Mouse (Mus musculus) midbrain, embryonic 11.5 days (tissue): ENCODE data around the gene Snf8. TPM values are rescaled to one million over a fixed set of nuclear protein-coding genes. Genes with fewer than 3 reads are reported as not detected.

Experiments used
- ATAC-seq: fragments of 200-750 bp; cut with Nextera tagmentation; 2 replicates; pipeline ENCODE4 v1.8.0; 2017; ENCODE audit warnings: moderate TSS enrichment, moderate library complexity; ENCODE audit not compliant: low FRiP score
- DNase-seq: peaks from one replicate; pipeline ENCODE4 v3.0.0; 2015; ENCODE audit warnings: low spot score; ENCODE audit errors: missing footprints
- H3K27ac ChIP-seq: fragments of 300-500 bp; sonication (generic); 2 replicates; pipeline ENCODE4 v1.5.1; 2014; ENCODE audit warnings: low read depth, low read length
- H3K27me3 ChIP-seq: fragments of 300-500 bp; sonication (generic); 2 replicates; pipeline ENCODE4 v1.6.1; 2014; ENCODE audit warnings: mild to moderate bottlenecking, low read length, moderate library complexity, mixed read lengths; ENCODE audit not compliant: control insufficient read depth, insufficient read depth
- H3K36me3 ChIP-seq: fragments of 300-500 bp; sonication (generic); 2 replicates; pipeline ENCODE4 v1.6.1; 2014; ENCODE audit warnings: mild to moderate bottlenecking, low read length, moderate library complexity, mixed read lengths; ENCODE audit not compliant: control insufficient read depth, insufficient read depth
- H3K4me1 ChIP-seq: fragments of 300-500 bp; sonication (generic); 2 replicates; pipeline ENCODE4 v1.6.1; 2014; ENCODE audit warnings: low read length; ENCODE audit not compliant: control insufficient read depth, insufficient read depth
- H3K4me2 ChIP-seq: fragments of 300-500 bp; sonication (generic); 2 replicates; pipeline ENCODE4 v1.6.1; 2014; ENCODE audit warnings: mild to moderate bottlenecking, moderate library complexity
- H3K4me3 ChIP-seq: fragments of 300-500 bp; sonication (generic); 2 replicates; pipeline ENCODE4 v1.5.1; 2014; ENCODE audit warnings: low read depth, low read length
- H3K9ac ChIP-seq: fragments of 300-500 bp; sonication (generic); 2 replicates; pipeline ENCODE4 v1.6.1; 2014; ENCODE audit warnings: low read length
- H3K9me3 ChIP-seq: fragments of 300-500 bp; sonication (generic); 2 replicates; pipeline ENCODE4 v1.6.1; 2016; ENCODE audit warnings: low read length; ENCODE audit not compliant: control insufficient read depth
- WGBS: fragments of 180-500 bp; shearing (Covaris S2); extraction: QIAGEN DNeasy Blood & Tissue Kit; methylation state at CpG from one replicate; pipeline ENCODE4 v1.1.7; 2014; 5-methylcytosine and 5-hydroxymethylcytosine counted together
- polyA plus RNA-seq: library from polyadenylated mRNA; unstranded; fragments of >200 nt; fragmentation: Nextera tagmentation; extraction: Ambion mirVana; gene quantifications from 2 replicates; pipeline ENCODE4 v1.2.1, GENCODE M21; 2014

Gene Snf8
- polyA plus RNA-seq, 1 experiment from 2014 or later, result 43.0 TPM

DNA sequence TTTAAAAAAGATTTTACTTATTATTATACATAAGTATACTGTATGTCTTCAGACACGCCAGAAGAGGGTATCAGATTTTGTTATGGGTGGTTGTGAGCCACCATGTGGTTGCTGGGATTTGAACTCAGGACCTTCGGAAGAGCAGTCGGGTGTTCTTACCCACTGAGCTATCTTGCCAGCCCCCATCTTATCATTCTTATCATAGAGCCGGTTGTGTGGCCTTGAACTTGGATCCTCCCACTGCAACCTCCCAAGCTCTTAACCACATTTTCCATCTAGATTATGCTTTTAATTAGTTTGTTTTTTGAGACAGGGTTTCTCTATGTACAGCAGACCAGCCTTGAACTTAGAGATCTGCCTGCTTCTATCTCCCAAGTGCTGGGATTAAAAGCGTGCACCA is 2.8 kb downstream of the Snf8 start:
- ATAC-seq, result no peak

GRCm38 (mm10) chr11:96038560-96038959 is 3.9 kb downstream of the Snf8 start:
- WGBS, result 97% methylated on average over 1 of the region's 1 CpGs
- Histone ChIP-seq H3K27me3 (no peaks in the 10 kb centered on the region), H3K4me3 (no peak overlapping the region), H3K36me3 (no peaks in the 10 kb centered on the region; the same call in 1 of the 2 replicates), H3K4me2 (no peak overlapping the region), H3K4me1 (peaks cover 7% of the 10 kb centered on the region), H3K27ac (no peak overlapping the region), H3K9ac (no peak overlapping the region), H3K9me3 (no peaks in the 10 kb centered on the region)
- DNase-seq (no peak), ATAC-seq (no peak)

More for the DNA sequence above, 2.8 kb downstream of the Snf8 start:
- no peak overlapping the region for H3K4me2 ChIP-seq
- H3K27me3 ChIP-seq, result no peaks in the 10 kb centered on the region
- H3K9me3 ChIP-seq, result no peaks in the 10 kb centered on the region
- no peaks in the 10 kb centered on the region; the same call in 1 of the 2 replicates for H3K36me3 ChIP-seq
- 94% methylated on average over 5 of the region's 5 CpGs for WGBS
- no peak overlapping the region for H3K9ac ChIP-seq
- no peak for DNase-seq
- no peak overlapping the region for H3K4me3 ChIP-seq
- no peak overlapping the region for H3K27ac ChIP-seq
- peaks cover 7% of the 10 kb centered on the region for H3K4me1 ChIP-seq

GRCm38 (mm10) chr11:96044803-96045567 is 10.3 kb downstream of the Snf8 start:
- DNase-seq (peak; percentile 59), ATAC-seq (no peak)
- peaks cover 16% of the 10 kb centered on the region for H3K36me3 ChIP-seq
- H3K9ac ChIP-seq, result no peak overlapping the region
- H3K27ac ChIP-seq, result no peak overlapping the region
- no peak overlapping the region for H3K4me2 ChIP-seq
- H3K4me1 ChIP-seq, result no peaks in the 10 kb centered on the region
- 88% methylated on average over 11 of the region's 11 CpGs for WGBS
- H3K4me3 ChIP-seq, result no peak overlapping the region
- no peaks in the 10 kb centered on the region for H3K27me3 ChIP-seq
- H3K9me3 ChIP-seq, result no peaks in the 10 kb centered on the region

DNA sequence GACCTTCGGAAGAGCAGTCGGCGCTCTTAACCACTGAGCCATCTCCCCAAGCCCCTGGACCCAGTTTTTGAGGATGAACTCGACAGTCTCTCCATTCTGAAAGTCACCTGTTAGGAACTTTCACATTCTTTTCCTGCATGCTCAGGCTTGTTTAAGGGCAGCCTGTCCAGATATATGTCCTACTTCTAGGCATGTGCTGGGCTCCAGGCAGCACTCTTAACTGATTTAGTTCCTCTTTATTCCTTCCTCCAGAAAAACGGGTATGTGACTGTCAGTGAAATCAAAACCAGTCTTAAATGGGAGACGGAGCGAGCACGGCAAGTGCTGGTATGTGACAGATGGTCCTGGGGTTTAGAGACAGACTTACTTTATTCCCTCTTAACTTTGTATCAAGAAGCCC is 11.3 kb downstream of the Snf8 start:
- WGBS, result 84% methylated on average over 8 of the region's 8 CpGs
- DNase-seq (no peak), ATAC-seq (no peak)
- Histone ChIP-seq H3K4me2 (no peak overlapping the region), H3K27ac (no peak overlapping the region), H3K9me3 (no peaks in the 10 kb centered on the region), H3K36me3 (peaks cover 20% of the 10 kb centered on the region), H3K27me3 (no peaks in the 10 kb centered on the region), H3K4me3 (no peak overlapping the region), H3K9ac (no peak overlapping the region), H3K4me1 (no peaks in the 10 kb centered on the region)

- peaks cover 23% of the 10 kb centered on the region for H3K36me3 ChIP-seq
- H3K4me1 ChIP-seq, result no peaks in the 10 kb centered on the region
- no peak overlapping the region for H3K4me3 ChIP-seq
- H3K27ac ChIP-seq, result no peak overlapping the region
- H3K9me3 ChIP-seq, result no peaks in the 10 kb centered on the region
- ATAC-seq (no peak), DNase-seq (no peak)
- no peaks in the 10 kb centered on the region for H3K27me3 ChIP-seq
- WGBS, result 91% methylated on average over 2 of the region's 2 CpGs
- H3K4me2 ChIP-seq, result no peak overlapping the region
- H3K9ac ChIP-seq, result no peak overlapping the region
These were observed 12.1 kb downstream of the Snf8 start for GRCm38 (mm10) chr11:96046793-96047192.

DNA sequence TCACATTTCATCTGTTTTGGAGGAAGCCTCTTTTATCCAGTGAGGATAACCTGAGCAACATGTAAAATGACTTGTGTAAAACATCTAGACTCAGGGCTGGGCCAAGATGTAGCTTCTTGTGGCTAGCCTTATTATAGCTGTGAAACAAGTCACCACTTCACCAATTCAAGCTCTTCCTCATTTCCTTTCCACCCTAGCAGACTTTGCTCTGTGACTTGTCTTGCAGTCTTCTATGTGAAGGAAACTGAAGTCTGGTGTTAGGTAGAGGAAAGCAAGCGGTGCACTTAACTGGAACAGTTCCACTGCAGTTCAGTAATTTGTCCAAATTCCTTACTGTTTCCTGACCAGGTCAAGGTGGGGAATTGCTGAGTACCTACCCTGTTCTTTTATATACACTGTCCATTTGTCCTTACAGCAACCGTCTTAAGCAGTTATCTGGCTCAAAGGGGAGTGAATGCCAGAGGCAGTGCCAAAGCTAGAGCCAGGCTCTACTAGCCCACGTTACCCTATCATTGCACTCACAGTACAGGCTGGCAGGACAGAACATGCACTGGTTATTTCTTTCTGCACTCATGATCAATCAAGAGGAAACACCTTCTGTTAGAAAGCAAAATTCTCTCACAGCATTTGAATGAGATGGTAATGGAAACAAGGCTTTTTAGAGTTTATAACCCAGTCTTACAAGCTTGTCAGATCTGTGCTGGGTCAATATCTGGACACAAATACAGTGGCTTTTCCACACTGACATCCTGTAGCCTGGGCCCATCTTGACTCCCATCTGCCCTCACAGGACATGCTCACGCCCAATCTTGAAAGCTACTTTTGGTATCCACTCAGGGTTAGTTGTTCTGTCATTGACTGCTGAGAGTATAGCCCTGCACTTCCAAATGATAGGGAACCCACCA is 13.0 kb downstream of the Snf8 start:
- H3K36me3 ChIP-seq, result peaks cover 23% of the 10 kb centered on the region
- H3K4me2 ChIP-seq, result no peak overlapping the region
- H3K27ac ChIP-seq, result no peak overlapping the region
- H3K9ac ChIP-seq, result no peak overlapping the region
- H3K4me3 ChIP-seq, result no peak overlapping the region
- no peaks in the 10 kb centered on the region for H3K4me1 ChIP-seq
- no peaks in the 10 kb centered on the region for H3K9me3 ChIP-seq
- ATAC-seq (no peak), DNase-seq (no peak)
- 85% methylated on average over 4 of the region's 4 CpGs for WGBS
- no peaks in the 10 kb centered on the region for H3K27me3 ChIP-seq

GRCm38 (mm10) chr11:96049939-96050338 is 15.3 kb downstream of the Snf8 start:
- Histone ChIP-seq H3K4me3 (no peak overlapping the region), H3K27ac (no peak overlapping the region), H3K9me3 (no peaks in the 10 kb centered on the region), H3K9ac (no peak overlapping the region), H3K4me1 (no peaks in the 10 kb centered on the region), H3K36me3 (peaks cover 30% of the 10 kb centered on the region), H3K27me3 (no peaks in the 10 kb centered on the region), H3K4me2 (no peak overlapping the region)
- DNase-seq (no peak), ATAC-seq (no peak)
- WGBS, result 85% methylated on average over 4 of the region's 4 CpGs

DNA sequence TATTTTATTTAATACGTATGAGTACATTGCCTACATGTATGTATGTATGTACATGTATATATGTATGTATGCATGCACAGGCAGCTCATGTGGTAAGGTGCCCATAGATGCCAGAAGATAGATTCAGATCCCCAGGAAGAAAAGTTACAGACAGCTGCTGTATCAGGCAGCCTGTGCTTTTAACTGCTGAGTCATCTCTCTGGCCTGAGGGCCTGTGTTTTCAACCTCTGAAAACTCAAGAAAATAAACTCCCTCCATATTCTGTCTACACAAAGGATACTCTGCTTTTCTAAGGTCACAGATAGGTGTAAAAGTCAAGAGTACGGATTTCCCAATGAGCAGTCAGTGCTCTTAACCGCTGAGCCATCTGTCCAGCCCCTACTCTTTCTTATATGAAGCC is 16.2 kb downstream of the Snf8 start:
- no peak overlapping the region for H3K4me3 ChIP-seq
- H3K27me3 ChIP-seq, result no peaks in the 10 kb centered on the region
- no peak for DNase-seq
- H3K9ac ChIP-seq, result no peak overlapping the region
- H3K4me1 ChIP-seq, result no peaks in the 10 kb centered on the region
- no peaks in the 10 kb centered on the region for H3K9me3 ChIP-seq
- no peak overlapping the region for H3K27ac ChIP-seq
- H3K36me3 ChIP-seq, result peaks cover 30% of the 10 kb centered on the region
- 92% methylated on average over 3 of the region's 3 CpGs for WGBS
- ATAC-seq, result no peak
- H3K4me2 ChIP-seq, result no peak overlapping the region

GRCm38 (mm10) chr11:96058309-96058708 is 23.6 kb downstream of the Snf8 start:
- Histone ChIP-seq H3K27me3 (no peaks in the 10 kb centered on the region), H3K4me3 (no peak overlapping the region), H3K36me3 (peaks cover 18% of the 10 kb centered on the region), H3K27ac (no peak overlapping the region), H3K9me3 (no peaks in the 10 kb centered on the region), H3K4me1 (peaks cover 3% of the 10 kb centered on the region), H3K4me2 (no peak overlapping the region), H3K9ac (no peak overlapping the region)
- ATAC-seq (no peak), DNase-seq (no peak)
- WGBS, result 91% methylated on average over 4 of the region's 4 CpGs
